Mouse (Mus musculus) adrenal gland, postnatal 36 days (tissue): ENCODE results near the gene Oip5. TPM values are rescaled to one million over a fixed set of nuclear protein-coding genes. Genes with fewer than 3 reads are reported as not detected.

Experiments used
- DNase-seq, 2 experiments: peaks; one replicate each; pipeline ENCODE4 v3.0.0; 2021; ENCODE audit warnings: mixed read lengths in 1 of 2
- total RNA-seq, 2 experiments: library from RNA; stranded (reverse); gene quantifications; 2 replicates each; pipeline ENCODE4 v1.2.3; 2021

The Oip5 gene
- total RNA-seq, 2 experiments from 2014 or later: 2.0 to 2.6 TPM

DNA sequence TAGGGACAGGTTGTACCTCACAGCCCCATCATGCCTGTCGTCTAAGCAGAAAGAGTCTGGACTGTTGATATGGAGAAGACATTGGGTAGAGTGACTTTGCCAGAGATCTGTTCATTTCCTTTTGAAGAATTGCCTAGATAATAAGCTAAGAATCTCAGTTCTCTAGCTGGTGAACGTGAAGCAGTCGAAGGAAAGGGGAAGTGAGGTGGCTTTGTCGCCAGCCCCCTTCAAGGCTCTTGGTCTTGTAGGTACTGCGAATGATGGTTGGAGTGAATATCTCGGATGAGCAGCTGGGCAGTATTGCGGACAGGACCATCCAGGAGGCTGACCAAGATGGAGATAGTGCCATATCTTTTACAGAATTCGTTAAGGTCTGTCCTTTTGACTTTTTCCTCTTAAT lies 34.0 kb downstream of the Oip5 start:
- DNase-seq: no peak

DNA sequence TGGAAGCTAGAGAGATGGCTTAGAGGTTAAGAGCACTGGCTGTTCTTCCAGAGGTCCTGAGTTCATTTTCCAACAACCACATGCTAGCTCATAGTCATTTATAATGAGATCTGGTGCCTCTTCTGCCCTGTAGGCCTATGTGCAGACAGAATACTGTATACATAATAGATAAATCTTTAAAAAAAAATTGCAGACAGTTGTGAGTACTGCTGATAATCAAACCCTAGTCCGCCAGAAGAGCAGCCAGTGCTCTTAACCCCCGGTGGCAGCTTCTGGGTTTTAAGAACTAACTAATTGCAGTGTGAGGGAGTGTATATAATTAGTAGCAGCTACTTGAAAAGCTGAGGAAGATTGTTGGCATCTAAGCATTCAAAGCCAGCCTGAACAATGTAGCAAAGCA lies 34.8 kb downstream of the Oip5 start:
- no peak for DNase-seq

DNA sequence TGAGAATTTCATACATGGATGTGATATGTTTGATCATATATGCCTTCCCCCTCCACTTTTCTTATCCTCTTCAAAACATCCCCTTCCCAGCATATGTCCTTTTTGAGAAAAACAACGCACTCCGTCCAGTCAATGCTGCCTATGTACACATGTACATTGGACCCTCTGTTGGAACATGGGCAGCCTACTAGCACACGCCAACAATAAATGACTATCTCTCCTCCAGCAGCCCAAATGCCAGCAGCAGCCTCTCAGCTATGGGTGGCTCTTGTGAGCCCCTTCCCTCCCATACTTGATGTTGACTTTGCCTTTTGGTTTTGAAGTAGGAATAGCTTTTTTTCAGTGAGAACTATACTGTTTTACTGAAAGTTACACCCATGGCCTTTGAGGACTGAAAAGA lies 36.7 kb downstream of the Oip5 start:
- DNase-seq: no peak

- DNase-seq: no peak
These were observed 45.8 kb downstream of the Oip5 start for GRCm38 (mm10) chr2:119572471-119572870.

GRCm38 (mm10) chr2:119566182-119566855 lies 52.0 kb downstream of the Oip5 start:
- no peak for DNase-seq

GRCm38 (mm10) chr2:119565284-119565683 lies 53.0 kb downstream of the Oip5 start:
- no peak for DNase-seq

DNA sequence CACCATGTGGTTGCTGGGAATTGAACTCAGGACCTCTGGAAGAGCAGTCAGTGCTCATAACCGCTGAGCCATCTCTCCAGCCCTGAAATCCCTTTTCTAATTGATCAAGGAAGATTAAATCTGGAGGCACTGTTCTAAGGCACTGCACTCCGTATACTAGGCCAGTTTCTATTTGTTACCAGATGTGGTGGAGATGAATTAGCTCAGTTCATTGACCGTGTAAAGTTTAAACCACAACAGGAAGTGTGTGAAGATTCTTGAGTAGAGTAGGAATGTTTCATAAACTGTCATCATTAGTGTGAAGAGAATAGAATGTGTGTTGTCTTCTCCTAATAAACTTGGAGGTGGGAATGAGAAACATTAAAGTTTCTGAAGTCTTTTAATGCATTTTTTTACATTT lies 56.5 kb downstream of the Oip5 start:
- no peak for DNase-seq

Other genes starting within 250 kb of the Oip5 start
- 10 to 100 TPM; 20.5 to 22.5 TPM for gene Ino80, start 140.8 kb downstream of the Oip5 start, total RNA-seq
- gene Exd1, start 70.8 kb downstream of the Oip5 start, total RNA-seq: 1 to 10 TPM; 1.6 to 2.0 TPM
- gene Chp1, start 70.8 kb downstream of the Oip5 start, total RNA-seq: 100 to 1,000 TPM; 292 to 392 TPM
- 1 to 10 TPM; 3.5 to 4.0 TPM for gene Nusap1, start 171 bp downstream of the Oip5 start, total RNA-seq
- gene Ndufaf1, start 44.4 kb upstream of the Oip5 start, total RNA-seq: 10 to 100 TPM; 42.1 to 44.6 TPM
- gene Rtf1, start 56.6 kb upstream of the Oip5 start, total RNA-seq: 10 to 100 TPM; 25.3 to 26.5 TPM
- gene Itpka, start 123.9 kb upstream of the Oip5 start, total RNA-seq: 1 to 10 TPM; 3.0 to 3.2 TPM
- under 1 TPM; 0.79 to 0.86 TPM for gene Ltk, start 142.0 kb upstream of the Oip5 start, total RNA-seq
- 10 to 100 TPM; 13.4 to 17.8 TPM for gene Rpap1, start 169.1 kb upstream of the Oip5 start, total RNA-seq
- gene Tyro3, start 179.3 kb upstream of the Oip5 start, total RNA-seq: 1 to 10 TPM; 3.5 to 4.7 TPM